22 mouse cellular contexts compared by ENCODE assay signal in genomic region chr13:9178270-9178669, GRCm38 (mm10).
DNase-seq lines count a peak whose midpoint lies in the region; ATAC-seq and TF ChIP-seq lines count a peak whose summit lies in the region.
"Had no signal": no experiment of that assay in that cellular context is flagged by ENCODE, and none has a peak within 500 bp of the region (broad histone marks: within the 10 kb centered on the region; RNA-seq: fewer than 3 reads in every experiment).

No protein-coding gene starts in this region.

- no peak overlapping the region for H3K4me3 ChIP-seq in kidney, adult 2 months (ENCODE audit: insufficient read depth, low read depth, low read length)
- no peak overlapping the region for H3K4me3 ChIP-seq in kidney, embryonic 16.5 days (ENCODE audit: low read length)
- H3K4me3 ChIP-seq in kidney, embryonic 15.5 days (replicated peaks), result no peak overlapping the region
- no peak overlapping the region for H3K4me3 ChIP-seq in intestine, postnatal 0 days (ENCODE audit: low read depth, low read length)
- H3K4me3 ChIP-seq: forebrain, embryonic 10.5 days; forebrain, embryonic 13.5 days; hindbrain, embryonic 10.5 days; hindbrain, embryonic 13.5 days had no signal

- H3K4me2 ChIP-seq in kidney, embryonic 16.5 days (replicated peaks; ENCODE audit: low read depth, low read length), result no peak overlapping the region
- H3K4me2 ChIP-seq in kidney, embryonic 15.5 days, result no peak overlapping the region
- H3K4me2 ChIP-seq in intestine, postnatal 0 days (replicated peaks; ENCODE audit: low read depth), result no peak overlapping the region
- H3K4me2 ChIP-seq: forebrain, embryonic 13.5 days; heart, embryonic 11.5 days; hindbrain, embryonic 13.5 days had no signal

- no peak overlapping the region for H3K9ac ChIP-seq in kidney, embryonic 16.5 days (replicated peaks; ENCODE audit: low read length)
- no peak overlapping the region for H3K9ac ChIP-seq in kidney, embryonic 15.5 days
- H3K9ac ChIP-seq in intestine, postnatal 0 days (ENCODE audit: low read depth, low read length), result no peak overlapping the region
- H3K9ac ChIP-seq: forebrain, embryonic 13.5 days; hindbrain, embryonic 13.5 days had no signal

- peaks cover 35% of the 10 kb centered on the region for H3K4me1 ChIP-seq in kidney, adult 2 months (ENCODE audit: control insufficient read depth, insufficient read depth, low read length)
- peaks cover 14% of the 10 kb centered on the region; the same call in 1 of the 2 replicates for H3K4me1 ChIP-seq in kidney, embryonic 16.5 days (ENCODE audit: insufficient read depth, low read length)
- peaks cover 19% of the 10 kb centered on the region for H3K4me1 ChIP-seq in kidney, embryonic 15.5 days
- no peaks in the 10 kb centered on the region for H3K4me1 ChIP-seq in intestine, postnatal 0 days (replicated peaks; ENCODE audit: control insufficient read depth, insufficient read depth, low read length)
- H3K4me1 ChIP-seq: forebrain, embryonic 10.5 days; forebrain, embryonic 13.5 days; hindbrain, embryonic 13.5 days had no signal

- peak overlapping the region; percentile 39; the same call in 1 of the 2 replicates for H3K27ac ChIP-seq in kidney, adult 2 months (ENCODE audit: insufficient read depth, low read depth, low read length)
- no peak overlapping the region for H3K27ac ChIP-seq in kidney, embryonic 16.5 days (ENCODE audit: low read length)
- H3K27ac ChIP-seq in kidney, embryonic 15.5 days, result no peak overlapping the region
- H3K27ac ChIP-seq in intestine, postnatal 0 days (ENCODE audit: low read depth, low read length), result no peak overlapping the region
- H3K27ac ChIP-seq: forebrain, embryonic 10.5 days; forebrain, embryonic 13.5 days; hindbrain, embryonic 10.5 days; hindbrain, embryonic 13.5 days had no signal

- WGBS in kidney, adult 2 months, result 54% methylated on average over 4 of the region's 4 CpGs
- 94% methylated on average over 4 of the region's 4 CpGs for WGBS in kidney, embryonic 16.5 days
- 92% methylated on average over 4 of the region's 4 CpGs for WGBS in kidney, embryonic 15.5 days
- WGBS in intestine, postnatal 0 days, result 47% methylated on average over 4 of the region's 4 CpGs

- no peak for TF ChIP-seq CTCF in kidney, adult 2 months (conservative IDR thresholded peaks at IDR 0.05; ENCODE audit: insufficient read depth, insufficient read length, low read depth, low read length)
- no peak for TF ChIP-seq CTCF in intestine, postnatal 0 days (IDR thresholded peaks at IDR 0.05; ENCODE audit: low read depth)

- no peak for TF ChIP-seq POLR2A in kidney, adult 2 months (IDR thresholded peaks at IDR 0.05; ENCODE audit: low read depth, low read length)

- no peaks in the 10 kb centered on the region for H3K27me3 ChIP-seq in kidney, adult 2 months (replicated peaks; ENCODE audit: control insufficient read depth, insufficient read depth, low read length)
- H3K27me3 ChIP-seq in kidney, embryonic 16.5 days (ENCODE audit: insufficient read depth, low read length), result no peaks in the 10 kb centered on the region
- no peaks in the 10 kb centered on the region for H3K27me3 ChIP-seq in kidney, embryonic 15.5 days
- H3K27me3 ChIP-seq in intestine, postnatal 0 days (replicated peaks; ENCODE audit: control insufficient read depth, insufficient read depth, low read length), result no peaks in the 10 kb centered on the region
- H3K27me3 ChIP-seq: forebrain, embryonic 13.5 days; hindbrain, embryonic 13.5 days had no signal

- no peaks in the 10 kb centered on the region; the same call in 1 of the 2 replicates for H3K36me3 ChIP-seq in kidney, adult 2 months (ENCODE audit: control insufficient read depth, insufficient read depth, low read length)
- peaks cover 17% of the 10 kb centered on the region; the same call in 1 of the 2 replicates for H3K36me3 ChIP-seq in kidney, embryonic 16.5 days (ENCODE audit: insufficient read depth, low read length)
- peaks cover 16% of the 10 kb centered on the region for H3K36me3 ChIP-seq in kidney, embryonic 15.5 days
- H3K36me3 ChIP-seq in intestine, postnatal 0 days (ENCODE audit: control insufficient read depth, insufficient read depth), result peaks cover 13% of the 10 kb centered on the region

- ATAC-seq in kidney, embryonic 16.5 days (ENCODE audit: low FRiP score, low TSS enrichment), result no peak
- no peak for ATAC-seq in kidney, embryonic 15.5 days (replicated peaks; ENCODE audit: low FRiP score)
- ATAC-seq in intestine, postnatal 0 days, result peak; percentile 26
- ATAC-seq: activated CD4-positive, CD25-positive, alpha-beta regulatory T cell, adult 4 months; forebrain, embryonic 13.5 days; forebrain, embryonic 16.5 days; hindbrain, embryonic 16.5 days had no signal

- DNase-seq in kidney, adult 2 months, result peak; percentile 71
- DNase-seq in kidney, postnatal 36 days, result peak; percentile 42 to 43
- no peak for DNase-seq in cerebellum, adult 9-11 months
- DNase-seq: adrenal gland, adult 8-10 months; adrenal gland, postnatal 25 days; cerebellum, adult 11-12 months; cerebellum, adult 8-10 months; cerebellum, postnatal 14 days; gastrocnemius, postnatal 10 days; heart, adult 11 months; heart, postnatal 36 days had no signal

- H3K9me3 ChIP-seq in kidney, embryonic 16.5 days (ENCODE audit: low read length), result no peaks in the 10 kb centered on the region
- no peaks in the 10 kb centered on the region for H3K9me3 ChIP-seq in kidney, embryonic 15.5 days (replicated peaks)
- no peaks in the 10 kb centered on the region for H3K9me3 ChIP-seq in intestine, postnatal 0 days (ENCODE audit: control insufficient read depth)
- H3K9me3 ChIP-seq: forebrain, embryonic 10.5 days; forebrain, embryonic 13.5 days; hindbrain, embryonic 10.5 days; hindbrain, embryonic 13.5 days had no signal
